In the genomic region with DNA sequence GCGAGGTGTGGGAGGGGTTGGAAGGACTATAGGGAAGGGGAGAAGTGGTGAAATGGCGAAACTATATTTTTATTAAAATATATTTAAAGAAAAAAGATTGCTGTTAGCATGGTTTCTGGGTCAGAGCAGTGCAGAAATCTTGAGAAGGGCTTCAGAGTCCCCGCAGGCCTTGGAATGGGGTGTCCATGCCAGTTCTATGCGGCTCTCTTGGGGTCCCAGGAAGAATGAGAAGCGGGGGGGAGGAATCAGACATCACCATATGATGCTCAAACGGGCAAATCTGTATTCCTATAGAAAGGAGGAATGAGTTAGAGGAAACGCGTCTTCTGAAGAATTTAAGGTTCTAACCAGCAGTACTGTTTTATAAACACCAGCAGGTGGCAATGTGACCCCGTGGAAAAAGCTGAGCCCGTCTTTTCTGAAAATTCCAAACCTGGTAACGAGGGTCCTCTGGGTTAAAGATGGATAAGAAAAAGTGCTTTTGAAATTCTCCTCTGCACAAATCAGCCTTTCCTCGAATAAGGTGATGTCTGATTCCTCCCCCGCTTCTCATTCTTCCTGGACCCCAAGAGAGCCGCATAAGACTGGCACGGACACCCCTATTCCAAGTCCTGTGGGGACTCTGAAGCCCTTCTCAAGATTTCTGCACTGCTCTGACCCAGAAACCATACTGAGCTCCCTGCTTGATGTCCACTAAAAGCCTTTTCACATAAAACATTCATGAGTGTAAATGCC, we compare ENCODE assay signal across 9 mouse cellular contexts. TPM values are rescaled to one million over a fixed set of nuclear protein-coding genes. Genes with fewer than 3 reads are reported as not detected.
DNase-seq lines count a peak whose midpoint lies in the region; ATAC-seq lines count a peak whose summit lies in the region.
"Had no signal": no experiment of that assay in that cellular context is flagged by ENCODE, and none has a peak within 500 bp of the region (broad histone marks: within the 10 kb centered on the region; RNA-seq: fewer than 3 reads in every experiment).

No protein-coding gene starts in this region.

- ATAC-seq in kidney, embryonic 15.5 days (replicated peaks; ENCODE audit: low FRiP score) = no peak
- ATAC-seq in neural tube, embryonic 11.5 days (ENCODE audit: insufficient read depth, low FRiP score, low TSS enrichment) = no peak
- ATAC-seq in megakaryocyte, adult 5-6 weeks (ENCODE audit: poor library complexity, severe bottlenecking) = no peak

- no peaks in the 10 kb centered on the region for H3K36me3 ChIP-seq in kidney, embryonic 15.5 days
- H3K36me3 ChIP-seq in neural tube, embryonic 11.5 days (ENCODE audit: control insufficient read depth, insufficient read depth, low read length) = no peaks in the 10 kb centered on the region
- H3K36me3 ChIP-seq: liver, embryonic 13.5 days had no signal

- WGBS in kidney, embryonic 15.5 days = 33% methylated on average over 15 of the region's 15 CpGs
- 35% methylated on average over 15 of the region's 15 CpGs for WGBS in neural tube, embryonic 11.5 days

- H3K9me3 ChIP-seq in kidney, embryonic 15.5 days (replicated peaks) = no peaks in the 10 kb centered on the region
- no peaks in the 10 kb centered on the region for H3K9me3 ChIP-seq in neural tube, embryonic 11.5 days (ENCODE audit: control insufficient read depth, low read length)
- H3K9me3 ChIP-seq: liver, embryonic 13.5 days had no signal

- no peak for DNase-seq in kidney, adult 9 months
- peak; percentile 14 for DNase-seq in cerebellum, adult 9-11 months
- peak; percentile 53 to 59 for DNase-seq in frontal cortex, postnatal 14 days (ENCODE audit: low spot score in 2 of 2)
- DNase-seq in layer of hippocampus, postnatal 14 days (ENCODE audit: low spot score in 2 of 2) = peak; percentile 73 to 75
- peak; percentile 53 for DNase-seq in neural tube, embryonic 11.5 days (ENCODE audit: low spot score)
- no peak for DNase-seq in thymus, postnatal 25 days
- DNase-seq: liver, embryonic 13.5 days had no signal

- H3K27me3 ChIP-seq in kidney, embryonic 15.5 days = no peaks in the 10 kb centered on the region
- no peaks in the 10 kb centered on the region for H3K27me3 ChIP-seq in neural tube, embryonic 11.5 days (ENCODE audit: control insufficient read depth, insufficient read depth, low read length)
- H3K27me3 ChIP-seq: liver, embryonic 13.5 days had no signal

- H3K4me2 ChIP-seq in kidney, embryonic 15.5 days = peak overlapping the region; percentile 27; the same call in 1 of the 2 replicates
- no peak overlapping the region for H3K4me2 ChIP-seq in neural tube, embryonic 11.5 days (ENCODE audit: low read depth)
- H3K4me2 ChIP-seq: liver, embryonic 13.5 days had no signal

- no peaks in the 10 kb centered on the region for H3K4me1 ChIP-seq in kidney, embryonic 15.5 days
- H3K4me1 ChIP-seq in neural tube, embryonic 11.5 days (ENCODE audit: control insufficient read depth, insufficient read depth, low read length) = no peaks in the 10 kb centered on the region
- H3K4me1 ChIP-seq: liver, embryonic 13.5 days had no signal

- H3K27ac ChIP-seq in kidney, embryonic 15.5 days = no peak overlapping the region
- no peak overlapping the region for H3K27ac ChIP-seq in neural tube, embryonic 11.5 days (ENCODE audit: low read depth, low read length)
- H3K27ac ChIP-seq: liver, embryonic 13.5 days had no signal

- H3K9ac ChIP-seq in kidney, embryonic 15.5 days = no peak overlapping the region
- no peak overlapping the region for H3K9ac ChIP-seq in neural tube, embryonic 11.5 days (ENCODE audit: low read length)
- H3K9ac ChIP-seq: liver, embryonic 13.5 days had no signal

- H3K4me3 ChIP-seq in kidney, embryonic 15.5 days (replicated peaks) = no peak overlapping the region
- H3K4me3 ChIP-seq in neural tube, embryonic 11.5 days (ENCODE audit: low read depth, low read length) = no peak overlapping the region
- H3K4me3 ChIP-seq: liver, embryonic 13.5 days had no signal

RNA-seq across cellular contexts. Expression of a gene that starts 45.8 kb away (rescaled TPM):
- polyA plus RNA-seq in kidney, embryonic 15.5 days (2015; fragmentation: Nextera tagmentation; extraction: Ambion mirVana) = 7.8 and 9.8 TPM in 2 replicates
- 10 to 100 TPM; 32.3 to 34.0 TPM for total RNA-seq in layer of hippocampus, postnatal 14 days (2021)
- 9.8 and 10.5 TPM in 2 replicates for polyA plus RNA-seq in neural tube, embryonic 11.5 days (2014; fragmentation: Nextera tagmentation; extraction: Ambion mirVana)
- total RNA-seq in megakaryocyte, adult 5-6 weeks (2015) = 39.6 and 54.6 TPM in 2 replicates
- 32.0 and 35.7 TPM in 2 replicates for total RNA-seq in megakaryocyte, adult 5-6 weeks (2017)

Comparison
In these comparisons a context has a peak if more than half of its experiments do, and no peak if none do; other contexts are left out.
1. DNase-seq: peak in cerebellum, adult 9-11 months (single experiment), frontal cortex, postnatal 14 days (2 of 2), layer of hippocampus, postnatal 14 days (2 of 2) and neural tube, embryonic 11.5 days (single experiment); none in kidney, adult 9 months (single experiment) and thymus, postnatal 25 days (single experiment).